Mouse (Mus musculus): ENCODE data around the gene Hip1r. TPM values are rescaled to one million over a fixed set of nuclear protein-coding genes. Genes with fewer than 3 reads are reported as not detected.

Hip1r gene
- total RNA-seq, 2 experiments from 2014 or later: 6.6 to 12.1 TPM

GRCm38 (mm10) chr5:123995388-123995787 lies 22.0 kb downstream of the Hip1r start:
- no peak for ATAC-seq (ENCODE audit: poor library complexity, severe bottlenecking)

DNA sequence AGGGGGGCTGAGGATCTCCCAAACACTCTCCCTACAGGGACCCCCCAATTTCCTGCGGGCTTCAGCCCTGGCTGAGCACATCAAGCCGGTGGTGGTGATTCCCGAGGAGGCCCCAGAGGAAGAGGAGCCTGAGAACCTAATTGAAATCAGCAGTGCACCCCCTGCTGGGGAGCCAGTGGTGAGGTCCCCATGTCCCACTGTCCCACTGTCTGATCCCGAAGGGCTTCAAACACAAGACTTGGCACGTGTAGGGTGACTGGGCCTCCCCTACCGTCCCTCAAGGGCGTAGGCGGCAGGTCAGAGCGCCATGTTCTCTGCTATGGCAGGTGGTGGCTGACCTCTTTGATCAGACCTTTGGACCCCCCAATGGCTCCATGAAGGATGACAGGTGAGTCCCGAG lies 22.8 kb downstream of the Hip1r start:
- ATAC-seq (ENCODE audit: poor library complexity, severe bottlenecking): no peak

DNA sequence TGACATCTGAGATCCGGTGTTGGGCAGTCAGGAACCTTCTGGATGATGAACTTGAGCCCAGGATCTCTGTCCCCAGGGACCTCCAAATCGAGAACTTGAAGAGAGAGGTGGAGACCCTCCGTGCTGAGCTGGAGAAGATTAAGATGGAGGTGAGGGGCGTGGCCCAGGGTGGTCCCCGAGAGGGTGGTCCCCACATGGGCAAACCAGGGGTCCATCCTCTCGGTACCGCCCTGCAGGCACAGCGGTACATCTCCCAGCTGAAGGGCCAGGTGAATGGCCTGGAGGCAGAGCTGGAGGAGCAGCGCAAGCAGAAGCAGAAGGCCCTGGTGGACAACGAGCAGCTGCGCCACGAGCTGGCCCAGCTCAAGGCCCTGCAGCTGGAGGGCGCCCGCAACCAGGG lies 23.3 kb downstream of the Hip1r start:
- no peak for ATAC-seq (ENCODE audit: poor library complexity, severe bottlenecking)

DNA sequence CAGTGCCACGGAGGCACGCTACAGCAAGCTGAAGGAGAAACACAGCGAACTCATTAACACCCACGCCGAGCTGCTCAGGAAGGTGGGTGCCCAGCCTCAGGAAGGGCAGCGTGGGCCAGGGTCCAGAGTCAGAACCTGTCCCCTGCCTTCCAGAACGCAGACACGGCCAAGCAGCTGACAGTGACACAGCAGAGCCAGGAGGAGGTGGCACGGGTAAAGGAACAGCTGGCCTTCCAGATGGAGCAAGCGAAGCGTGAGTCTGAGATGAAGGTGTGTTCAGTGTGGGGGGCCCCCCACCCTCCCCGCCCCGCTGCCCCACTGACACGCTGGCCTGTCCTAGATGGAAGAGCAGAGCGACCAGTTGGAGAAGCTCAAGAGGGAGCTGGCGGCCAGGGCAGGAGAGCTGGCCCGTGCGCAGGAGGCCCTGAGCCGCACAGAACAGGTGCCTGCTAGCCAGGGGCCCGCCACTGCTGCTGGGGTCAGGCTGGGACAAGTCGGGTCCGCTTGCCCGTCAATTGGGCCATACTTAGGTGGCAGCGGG lies 23.9 kb downstream of the Hip1r start:
- ATAC-seq (ENCODE audit: poor library complexity, severe bottlenecking): no peak

DNA sequence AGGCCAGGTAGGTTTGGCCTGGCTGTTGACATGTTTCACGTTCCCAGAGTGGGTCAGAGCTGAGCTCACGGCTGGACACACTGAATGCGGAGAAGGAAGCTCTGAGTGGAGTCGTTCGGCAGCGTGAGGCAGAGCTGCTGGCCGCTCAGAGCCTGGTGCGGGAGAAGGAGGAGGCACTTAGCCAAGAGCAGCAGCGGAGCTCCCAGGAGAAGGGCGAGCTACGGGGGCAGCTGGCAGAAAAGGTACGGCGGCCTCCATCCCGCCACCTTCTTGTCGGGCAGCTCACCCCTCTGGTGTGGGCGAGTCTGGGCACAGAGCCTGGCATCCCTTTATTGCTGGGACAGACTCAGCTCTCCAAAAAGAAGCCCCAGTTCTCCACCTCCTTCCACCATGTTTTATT lies 24.4 kb downstream of the Hip1r start:
- no peak for ATAC-seq (ENCODE audit: poor library complexity, severe bottlenecking)

DNA sequence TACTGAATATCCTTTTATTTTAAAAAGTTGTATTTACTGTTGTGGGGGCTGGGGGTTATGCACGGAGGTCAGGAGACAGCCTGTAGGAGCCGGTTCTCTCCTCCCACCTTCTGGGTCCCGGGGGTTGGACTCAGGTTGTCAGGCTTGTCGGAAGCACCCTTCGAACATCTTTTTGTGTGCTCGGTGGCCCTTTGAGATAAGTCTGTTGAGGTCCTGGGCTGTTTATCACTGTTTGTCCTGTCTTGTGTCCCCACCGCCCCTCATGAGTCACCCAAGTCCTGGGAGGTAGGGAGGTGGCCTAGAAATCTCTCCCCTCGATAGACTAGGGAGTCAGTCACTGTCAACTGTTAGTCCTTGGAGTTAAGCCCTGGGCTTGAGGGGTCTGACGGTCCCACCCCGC lies 24.9 kb downstream of the Hip1r start:
- ATAC-seq (ENCODE audit: poor library complexity, severe bottlenecking): no peak

DNA sequence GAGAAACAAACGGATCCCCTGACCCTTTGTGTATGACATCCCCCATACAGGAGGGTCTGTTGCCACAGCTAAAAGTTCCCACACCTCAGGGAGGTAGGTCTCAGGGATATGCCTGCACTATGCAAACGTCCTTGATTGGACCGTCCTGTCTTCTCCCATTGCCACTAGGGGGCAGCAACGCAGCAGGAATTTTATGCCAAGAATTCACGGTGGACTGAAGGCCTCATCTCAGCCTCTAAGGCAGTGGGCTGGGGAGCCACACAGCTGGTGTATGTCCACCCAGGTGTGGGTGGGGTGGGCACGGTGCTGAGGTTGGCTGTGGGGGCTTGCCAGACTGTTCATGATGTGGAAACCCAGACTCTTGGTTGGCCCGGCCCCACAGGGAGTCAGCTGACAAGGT lies 27.4 kb downstream of the Hip1r start:
- peak; percentile 78 for ATAC-seq (ENCODE audit: poor library complexity, severe bottlenecking)

DNA sequence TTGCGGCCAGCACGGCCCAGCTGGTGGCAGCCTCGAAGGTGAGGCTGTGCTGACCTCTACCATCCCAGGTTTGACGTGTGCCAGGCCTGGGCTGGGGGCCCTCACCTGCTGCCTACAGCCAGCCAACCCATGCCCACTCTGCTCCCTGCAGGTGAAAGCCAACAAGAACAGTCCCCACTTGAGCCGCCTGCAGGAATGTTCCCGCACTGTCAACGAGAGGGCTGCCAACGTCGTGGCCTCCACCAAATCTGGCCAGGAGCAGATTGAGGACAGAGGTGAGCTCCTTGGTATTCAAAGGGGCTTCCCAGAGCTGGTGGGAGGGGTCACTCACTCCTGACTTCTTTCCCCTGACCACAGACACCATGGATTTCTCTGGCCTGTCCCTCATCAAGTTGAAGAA lies 27.8 kb downstream of the Hip1r start:
- peak; percentile 15; the same call in 1 of the 2 replicates for ATAC-seq (ENCODE audit: poor library complexity, severe bottlenecking)

- ATAC-seq (ENCODE audit: poor library complexity, severe bottlenecking): no peak
These were observed 29.4 kb downstream of the Hip1r start for GRCm38 (mm10) chr5:124002876-124003275.

GRCm38 (mm10) chr5:124003375-124003774 lies 29.9 kb downstream of the Hip1r start:
- ATAC-seq (ENCODE audit: poor library complexity, severe bottlenecking): no peak

GRCm38 (mm10) chr5:124004356-124005150 lies 31.1 kb downstream of the Hip1r start:
- ATAC-seq (ENCODE audit: poor library complexity, severe bottlenecking): no peak

- ATAC-seq (ENCODE audit: poor library complexity, severe bottlenecking): no peak
These were observed 31.7 kb downstream of the Hip1r start for GRCm38 (mm10) chr5:124005151-124005500.

DNA sequence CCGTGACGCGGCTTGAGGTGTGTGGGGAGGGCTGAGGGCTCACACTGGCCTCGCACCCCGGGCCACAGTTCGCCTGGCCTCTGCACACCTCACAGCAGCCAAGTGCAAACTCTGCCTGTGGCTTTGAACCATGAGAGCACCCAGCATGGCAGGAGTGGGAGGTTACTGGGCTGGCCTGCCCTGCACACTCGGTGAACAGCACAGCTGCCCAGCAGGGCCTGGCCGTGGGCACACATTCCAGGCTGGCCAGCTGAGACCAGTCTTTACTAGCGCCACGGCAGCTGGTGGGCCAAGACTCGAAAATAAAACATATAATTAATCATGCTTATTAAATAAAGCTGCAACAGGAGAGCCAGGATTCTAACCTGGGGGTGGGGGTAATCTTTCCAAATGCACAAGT lies 32.2 kb downstream of the Hip1r start:
- ATAC-seq (ENCODE audit: poor library complexity, severe bottlenecking): no peak

- no peak for ATAC-seq (ENCODE audit: poor library complexity, severe bottlenecking)
These were observed 32.9 kb downstream of the Hip1r start for GRCm38 (mm10) chr5:124006082-124006873.

- no peak for ATAC-seq (ENCODE audit: poor library complexity, severe bottlenecking)
These were observed 33.6 kb downstream of the Hip1r start for GRCm38 (mm10) chr5:124006891-124007491.

- ATAC-seq (ENCODE audit: poor library complexity, severe bottlenecking): no peak
These were observed 36.6 kb downstream of the Hip1r start for GRCm38 (mm10) chr5:124010077-124010476.

- ATAC-seq (ENCODE audit: poor library complexity, severe bottlenecking): no peak
These were observed 37.7 kb downstream of the Hip1r start for GRCm38 (mm10) chr5:124010910-124011655.

DNA sequence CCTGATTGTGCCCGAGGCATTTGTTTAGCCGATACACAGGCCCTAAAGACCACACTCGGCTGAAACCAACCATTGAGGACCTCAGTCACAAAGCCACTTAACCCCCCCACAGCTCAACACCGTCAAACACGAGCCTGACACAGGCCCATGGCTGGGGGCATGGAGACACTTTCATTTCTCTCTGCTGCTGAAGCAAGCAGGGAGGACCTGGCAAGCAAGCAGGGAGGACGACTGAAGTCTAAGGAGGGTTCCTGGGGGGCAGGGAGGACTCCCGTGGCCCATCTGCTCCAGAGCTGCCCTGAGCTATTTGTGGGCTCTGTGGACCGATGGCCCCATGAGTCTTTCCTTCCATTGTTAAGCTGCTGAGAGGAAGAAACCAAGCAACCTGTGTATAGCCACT lies 38.5 kb downstream of the Hip1r start:
- ATAC-seq (ENCODE audit: poor library complexity, severe bottlenecking): peak; percentile 17; the same call in 1 of the 2 replicates

DNA sequence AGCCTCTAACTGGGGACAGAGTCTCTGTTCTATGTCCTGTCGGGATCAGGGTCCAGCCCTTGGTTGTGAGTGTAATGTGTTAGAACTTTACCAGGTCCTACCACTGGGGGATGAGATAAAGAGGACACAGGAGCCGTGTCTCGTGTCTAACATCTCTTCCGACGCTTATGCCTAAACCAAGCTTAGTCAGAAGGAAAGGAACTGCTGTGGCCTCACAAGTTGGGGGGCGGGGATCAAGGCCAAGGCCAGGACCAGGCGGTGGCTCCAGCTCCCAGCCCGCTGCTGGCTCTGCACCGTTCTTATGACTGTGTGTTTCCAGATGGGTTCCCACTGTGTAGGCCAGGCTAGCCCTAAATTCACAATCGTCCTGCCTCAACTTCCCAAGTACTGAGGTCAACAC lies 39.5 kb downstream of the Hip1r start:
- ATAC-seq (ENCODE audit: poor library complexity, severe bottlenecking): no peak

- ATAC-seq (ENCODE audit: poor library complexity, severe bottlenecking): no peak
These were observed 40.3 kb downstream of the Hip1r start for GRCm38 (mm10) chr5:124013747-124014146.

DNA sequence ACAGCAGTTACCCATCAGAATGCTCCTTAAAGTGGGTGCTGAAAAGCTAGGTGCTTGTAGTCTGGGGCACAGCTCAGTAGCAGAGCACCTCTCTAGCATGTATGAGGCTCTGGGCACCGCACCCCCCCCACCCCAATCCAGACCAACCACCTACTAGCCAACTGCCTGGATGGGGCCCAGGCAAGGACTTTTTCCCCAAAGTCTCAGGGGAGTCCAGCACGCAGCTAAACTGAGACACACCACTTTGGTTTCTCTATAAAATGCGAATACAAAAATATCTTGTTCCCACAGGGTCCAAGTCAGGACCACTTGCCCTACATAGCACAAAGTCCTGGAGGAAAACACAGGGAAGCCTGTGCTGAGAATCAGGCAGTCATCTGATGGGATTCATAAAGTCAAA lies 40.8 kb downstream of the Hip1r start:
- ATAC-seq (ENCODE audit: poor library complexity, severe bottlenecking): no peak

Measured in megakaryocyte, adult 5-6 weeks (primary cell).